8 mouse cellular contexts compared by ENCODE assay signal in the genomic region with DNA sequence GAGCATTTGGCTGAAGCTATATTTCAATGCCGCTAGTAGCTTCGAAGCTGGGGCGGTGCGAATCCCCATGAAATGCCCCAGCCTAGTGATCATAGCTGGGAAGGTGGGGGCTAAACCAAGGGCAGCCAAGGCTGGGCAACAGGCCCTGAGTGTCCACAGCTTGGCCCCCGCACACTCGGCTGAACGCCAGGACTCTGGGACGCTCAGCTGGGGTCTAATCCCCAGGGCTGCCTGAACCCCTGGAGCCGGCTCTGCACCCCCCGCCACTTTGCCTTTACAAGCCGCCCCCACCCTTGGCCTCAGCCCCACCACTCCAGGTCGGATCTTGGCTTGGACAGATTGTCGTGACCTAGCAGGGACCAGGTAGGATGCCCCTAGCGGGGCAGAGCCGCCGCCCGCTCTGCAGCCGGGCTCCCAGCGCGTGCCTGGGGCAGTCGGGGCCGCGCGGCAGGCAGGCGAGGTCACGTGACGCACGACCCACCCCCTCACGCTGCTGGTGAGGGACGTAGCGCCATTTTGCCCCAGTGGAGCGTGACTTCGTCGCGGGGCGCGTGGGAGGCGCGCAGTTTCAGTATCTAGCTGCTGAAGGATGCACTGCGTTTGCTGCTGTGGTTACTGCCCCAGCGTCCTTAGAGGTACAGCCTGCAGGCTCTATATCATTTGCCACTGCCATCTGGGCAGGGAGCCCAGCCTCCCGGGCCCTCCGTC. TPM values are rescaled to one million over a fixed set of nuclear protein-coding genes. Genes with fewer than 3 reads are reported as not detected.
DNase-seq lines count a peak whose midpoint lies in the region; ATAC-seq and TF ChIP-seq lines count a peak whose summit lies in the region.

No protein-coding gene starts in this region.

- TF ChIP-seq POLR2A in ES-Bruce4 (IDR thresholded peaks at IDR 0.05; ENCODE audit: insufficient read depth, low read length) = no peak
- peak; percentile 44 for TF ChIP-seq POLR2A in testis, adult 2 months (IDR thresholded peaks at IDR 0.05; ENCODE audit: control insufficient read depth, low read depth, low read length)

- H3K27ac ChIP-seq in ES-Bruce4 (ENCODE audit: insufficient read depth, low read length) = no peak overlapping the region
- H3K27ac ChIP-seq in neural tube, embryonic 14.5 days (ENCODE audit: low read depth, low read length) = peak overlapping the region; percentile 77
- H3K27ac ChIP-seq in testis, adult 2 months (ENCODE audit: control insufficient read depth, insufficient read depth, low read depth, low read length) = no peak overlapping the region; the same call in 1 of the 2 replicates

- H3K4me1 ChIP-seq in ES-Bruce4 (ENCODE audit: control insufficient read depth, insufficient read depth, low read length) = no peaks in the 10 kb centered on the region
- H3K4me1 ChIP-seq in neural tube, embryonic 14.5 days (ENCODE audit: control insufficient read depth, insufficient read depth, low read length) = 0 out of 2 replicates have a peak, but pooled peaks cover 5% of the 10 kb centered on the region
- H3K4me1 ChIP-seq in testis, adult 2 months (ENCODE audit: control insufficient read depth, insufficient read depth, low read length) = peaks cover 17% of the 10 kb centered on the region

- peak; percentile 76 for ATAC-seq in frontal cortex, adult (ENCODE audit: low TSS enrichment)
- ATAC-seq in hematopoietic stem cell, adult 5-6 weeks (replicated peaks in 1 of 2; ENCODE audit: insufficient read depth in 1 of 2, low FRiP score in 2 of 2, low TSS enrichment in 1 of 2, low read depth in 1 of 2, poor library complexity in 2 of 2, severe bottlenecking in 2 of 2) = peak; percentile 19 to 66; a peak in 3 of 4 replicates
- ATAC-seq in neural tube, embryonic 14.5 days (ENCODE audit: low read depth) = peak; percentile 92

- peak overlapping the region; percentile 98 for H3K4me2 ChIP-seq in neural tube, embryonic 14.5 days (ENCODE audit: low read depth, low read length)

- peak overlapping the region; percentile 49 for H3K4me3 ChIP-seq in ES-Bruce4 (ENCODE audit: low read depth, low read length)
- H3K4me3 ChIP-seq in neural tube, embryonic 14.5 days (ENCODE audit: low read depth, low read length) = peak overlapping the region; percentile 48
- H3K4me3 ChIP-seq in testis, adult 2 months (ENCODE audit: control insufficient read depth, low read depth, low read length) = peak overlapping the region; percentile 77

- DNase-seq in cerebellum, adult 8-10 months = peak; percentile 79
- peak; percentile 89 to 90 for DNase-seq in layer of hippocampus, adult 8-10 months (ENCODE audit: low spot score in 2 of 2)
- peak; percentile 60 to 69 for DNase-seq in lung, adult 18-20 months

- no peaks in the 10 kb centered on the region for H3K9me3 ChIP-seq in ES-Bruce4 (replicated peaks; ENCODE audit: control insufficient read depth, insufficient read depth, low read length, poor library complexity, severe bottlenecking)
- no peaks in the 10 kb centered on the region for H3K9me3 ChIP-seq in neural tube, embryonic 14.5 days (ENCODE audit: control insufficient read depth, low read length)

- no peak; the same call in 1 of the 2 replicates for TF ChIP-seq EP300 in ES-Bruce4 (IDR thresholded peaks at IDR 0.05; ENCODE audit: insufficient read depth, low read depth, low read length)

- peak; percentile 5 for TF ChIP-seq CTCF in ES-Bruce4 (IDR thresholded peaks at IDR 0.05; ENCODE audit: low read depth, low read length)
- no peak for TF ChIP-seq CTCF in testis, adult 2 months (IDR thresholded peaks at IDR 0.05; ENCODE audit: control insufficient read depth, insufficient read depth, insufficient replicate concordance, low read depth, low read length)

- H3K9ac ChIP-seq in ES-Bruce4 (ENCODE audit: low read depth, poor library complexity, severe bottlenecking) = peak overlapping the region; percentile 45
- H3K9ac ChIP-seq in neural tube, embryonic 14.5 days (replicated peaks; ENCODE audit: low read depth, low read length) = peak overlapping the region; percentile 56

- H3K27me3 ChIP-seq in ES-Bruce4 (ENCODE audit: control insufficient read depth, insufficient read depth, low read length, poor library complexity, severe bottlenecking) = no peaks in the 10 kb centered on the region; the same call in 1 of the 2 replicates
- peaks cover 3% of the 10 kb centered on the region; the same call in 1 of the 2 replicates for H3K27me3 ChIP-seq in neural tube, embryonic 14.5 days (ENCODE audit: control insufficient read depth, insufficient read depth, low read length)
- no peaks in the 10 kb centered on the region for H3K27me3 ChIP-seq in testis, adult 2 months (ENCODE audit: control insufficient read depth, insufficient read depth, low read length)

- under 1% methylated on average over 40 of the region's 43 CpGs for WGBS in neural tube, embryonic 14.5 days

- no peaks in the 10 kb centered on the region for H3K36me3 ChIP-seq in ES-Bruce4 (ENCODE audit: control insufficient read depth, insufficient read depth, low read length, poor library complexity, severe bottlenecking)
- no peaks in the 10 kb centered on the region for H3K36me3 ChIP-seq in neural tube, embryonic 14.5 days (ENCODE audit: control insufficient read depth, insufficient read depth, low read length)
- no peaks in the 10 kb centered on the region for H3K36me3 ChIP-seq in testis, adult 2 months (ENCODE audit: control insufficient read depth, insufficient read depth, low read length)

RNA-seq across cellular contexts. Expression of a gene that starts 0.5 kb away (rescaled TPM):
- 0.17 and 0.39 TPM in 2 replicates for polyA plus RNA-seq in ES-Bruce4 (2011; ENCODE audit: insufficient read depth, insufficient read length, low read depth, missing spikeins)
- total RNA-seq in hematopoietic stem cell, adult 5-6 weeks (2017) = not detected in 2 replicates
- 10 to 100 TPM in 3 of 4 experiments, 1 to 10 TPM in 1; 9.8 to 11.8 (median 10.4) TPM for total RNA-seq in layer of hippocampus, adult 8-10 months (2022)
- 7.9 and 8.2 TPM in 2 replicates for polyA plus RNA-seq in neural tube, embryonic 14.5 days (2014; fragmentation: Nextera tagmentation; extraction: Ambion mirVana)
- 0.32 and 0.36 TPM in 2 replicates for polyA plus RNA-seq in testis, adult 2 months (2012; rRNA removed)

RNA-seq across cellular contexts. Expression of a gene that starts 14.7 kb away (rescaled TPM):
- 20.7 and 24.0 TPM in 2 replicates for polyA plus RNA-seq in ES-Bruce4 (2011; ENCODE audit: insufficient read depth, insufficient read length, low read depth, missing spikeins)
- 23.0 and 23.5 TPM in 2 replicates for total RNA-seq in hematopoietic stem cell, adult 5-6 weeks (2017)
- total RNA-seq in layer of hippocampus, adult 8-10 months (2022) = 10 to 100 TPM; 24.1 to 30.1 (median 26.8) TPM
- polyA plus RNA-seq in neural tube, embryonic 14.5 days (2014; fragmentation: Nextera tagmentation; extraction: Ambion mirVana) = 10.1 and 10.4 TPM in 2 replicates
- 4.1 and 4.5 TPM in 2 replicates for polyA plus RNA-seq in testis, adult 2 months (2012; rRNA removed)
